Mouse (Mus musculus) ES-Bruce4 (cell line): Measurements from ENCODE around the gene Hoxb9.

Experiments
- CTCF ChIP-seq: IDR thresholded peaks from one replicate; pipeline ENCODE4 v1.8.1; 2011; ENCODE audit warnings: low read depth, low read length
- EP300 ChIP-seq: IDR thresholded peaks from 2 replicates; pipeline ENCODE4 v1.6.1; 2011; ENCODE audit warnings: low read depth, low read length; ENCODE audit not compliant: insufficient read depth
- POLR2A ChIP-seq: IDR thresholded peaks from one replicate; pipeline ENCODE4 v1.8.1; 2011; ENCODE audit warnings: low read length; ENCODE audit not compliant: insufficient read depth

DNA sequence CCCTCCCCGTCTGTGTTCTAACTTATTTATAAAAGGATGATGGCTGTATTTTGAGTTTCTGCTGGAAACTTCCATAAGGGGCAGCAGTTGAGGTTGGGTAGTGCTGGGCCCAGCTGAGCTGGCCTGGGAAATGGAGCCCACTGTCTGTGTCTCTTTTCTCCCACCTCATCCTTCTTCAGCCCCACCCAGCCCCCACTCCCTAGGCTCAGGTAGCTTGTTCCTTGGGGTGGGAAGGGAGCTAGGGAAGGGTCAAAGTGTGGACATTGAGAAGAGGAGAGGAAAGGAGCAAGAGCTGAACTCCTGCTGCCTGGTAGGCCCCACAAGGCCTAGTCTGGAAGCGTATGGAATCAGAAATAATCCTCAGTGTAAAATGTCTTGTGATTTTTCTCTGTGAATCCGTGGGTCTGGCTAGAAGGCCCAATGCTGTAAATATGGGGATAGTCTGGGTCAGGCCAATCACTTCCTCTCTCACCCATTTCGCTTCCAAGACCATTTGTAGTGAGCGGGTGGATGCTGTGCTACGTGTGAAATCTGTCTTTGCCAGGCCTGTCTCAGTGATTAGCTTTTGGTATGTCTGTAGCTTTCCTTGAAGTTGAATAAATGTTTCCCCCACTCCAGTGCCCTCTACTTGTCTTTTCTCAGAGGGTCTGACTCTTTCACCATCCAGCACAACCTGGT lies 34.4 kb downstream of the Hoxb9 start:
- TF ChIP-seq CTCF (no peak), POLR2A (no peak), EP300 (no peak)
